Mouse (Mus musculus) gastrocnemius, postnatal 14 days (tissue): ENCODE results near the gene Ptrh1. TPM values are rescaled to one million over a fixed set of nuclear protein-coding genes. Genes with fewer than 3 reads are reported as not detected.
A peak's percentile ranks its signal among the peaks of the same experiment; 100 is the strongest.

ENCODE experiments used
- DNase-seq: peaks from one replicate; pipeline ENCODE4 v3.0.0; 2021; ENCODE audit warnings: mixed read lengths
- intact Hi-C: fragments of 180-260 bp; cut with DNase I; formaldehyde crosslinking; loops from one replicate; pipeline ENCODE4 v1.15.1; 2025; ENCODE audit warnings: low total_unique reads
- total RNA-seq, 2 experiments: library from RNA; stranded (reverse); gene quantifications; 2 replicates each; pipeline ENCODE4 v1.2.3; 2021

Gene Ptrh1
- total RNA-seq, 2 experiments from 2014 or later = 2.4 to 3.0 TPM

GRCm38 (mm10) chr2:32787176-32787575, 11.6 kb downstream of the Ptrh1 start:
- no peak for DNase-seq
- intact Hi-C loops = no loop called here

DNA sequence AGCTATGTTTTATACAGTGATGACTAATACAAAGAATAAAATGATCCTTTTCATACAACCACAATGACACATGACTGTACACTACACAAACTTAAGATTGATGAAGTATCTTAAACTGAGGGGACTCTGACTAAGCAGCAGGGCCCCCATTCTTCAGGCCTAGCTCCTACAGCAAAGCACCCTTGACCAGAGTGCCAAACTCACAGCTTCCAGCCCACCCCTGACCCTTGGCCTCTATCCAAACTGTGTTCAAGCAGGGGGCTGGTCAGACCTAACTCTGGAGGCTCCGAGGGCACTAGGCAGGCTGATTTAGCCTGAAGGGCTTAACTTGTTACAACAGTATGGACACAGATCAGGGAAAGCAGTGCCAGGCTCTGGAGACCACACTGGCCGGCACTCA, 13.0 kb downstream of the Ptrh1 start:
- intact Hi-C loops = no loop called here
- DNase-seq = no peak

- peak; percentile 71 for DNase-seq
- intact Hi-C loops = loop anchor here (10.0 kb wide), 1 partner anchor 134 kb away; no protein-coding TSS in a partner anchor
These were observed 15.7 kb downstream of the Ptrh1 start for GRCm38 (mm10) chr2:32791297-32791696.

DNA sequence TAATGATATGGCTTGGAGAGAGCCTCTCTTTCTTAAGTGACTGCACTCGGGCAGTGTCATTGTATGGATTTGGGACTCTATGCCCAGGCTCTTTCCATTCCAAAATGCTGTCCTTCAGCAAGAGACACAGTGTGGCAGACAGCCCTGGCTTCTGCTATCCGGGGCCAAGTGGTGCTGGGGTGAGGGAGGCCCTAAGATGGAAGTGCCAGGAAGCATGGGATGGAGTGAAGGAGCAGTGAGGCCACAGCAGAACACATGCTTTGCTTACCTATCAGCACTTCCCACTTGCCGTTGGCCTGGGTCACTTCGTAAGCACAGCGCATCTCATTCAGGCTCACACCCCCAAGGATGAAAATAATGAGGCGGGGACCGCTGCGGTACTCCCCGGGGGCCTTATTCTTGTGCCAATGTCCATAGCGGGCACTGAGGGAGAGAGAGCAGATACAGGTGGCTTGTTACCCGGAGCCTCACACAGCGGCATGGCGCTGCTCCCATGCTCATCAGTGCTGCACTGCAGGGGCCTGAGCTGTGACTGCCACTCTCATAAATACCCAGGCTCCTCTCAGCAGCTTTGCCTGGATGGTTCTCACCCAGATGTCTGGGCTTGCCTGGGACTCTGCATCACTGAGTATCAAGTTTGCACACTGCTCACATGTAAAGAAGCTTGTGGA, 20.3 kb downstream of the Ptrh1 start:
- intact Hi-C loops = loop anchor here (10.0 kb wide), 1 partner anchor 129 kb away; no protein-coding TSS in a partner anchor
- DNase-seq = no peak

GRCm38 (mm10) chr2:32798251-32798962, 22.8 kb downstream of the Ptrh1 start:
- no peak for DNase-seq
- intact Hi-C loops = loop anchor here (10.0 kb wide), 1 partner anchor 126 kb away; no protein-coding TSS in a partner anchor

- intact Hi-C loops = no loop called here
These were observed 33.4 kb downstream of the Ptrh1 start for GRCm38 (mm10) chr2:32808816-32809566.

GRCm38 (mm10) chr2:32811959-32812358, 36.4 kb downstream of the Ptrh1 start:
- DNase-seq = no peak
- intact Hi-C loops = no loop called here

More at GRCm38 (mm10) chr2:32808816-32809566, 33.4 kb downstream of the Ptrh1 start:
- DNase-seq = no peak

- DNase-seq = no peak
- intact Hi-C loops = no loop called here
These were observed 40.9 kb downstream of the Ptrh1 start for GRCm38 (mm10) chr2:32816497-32816896.

DNA sequence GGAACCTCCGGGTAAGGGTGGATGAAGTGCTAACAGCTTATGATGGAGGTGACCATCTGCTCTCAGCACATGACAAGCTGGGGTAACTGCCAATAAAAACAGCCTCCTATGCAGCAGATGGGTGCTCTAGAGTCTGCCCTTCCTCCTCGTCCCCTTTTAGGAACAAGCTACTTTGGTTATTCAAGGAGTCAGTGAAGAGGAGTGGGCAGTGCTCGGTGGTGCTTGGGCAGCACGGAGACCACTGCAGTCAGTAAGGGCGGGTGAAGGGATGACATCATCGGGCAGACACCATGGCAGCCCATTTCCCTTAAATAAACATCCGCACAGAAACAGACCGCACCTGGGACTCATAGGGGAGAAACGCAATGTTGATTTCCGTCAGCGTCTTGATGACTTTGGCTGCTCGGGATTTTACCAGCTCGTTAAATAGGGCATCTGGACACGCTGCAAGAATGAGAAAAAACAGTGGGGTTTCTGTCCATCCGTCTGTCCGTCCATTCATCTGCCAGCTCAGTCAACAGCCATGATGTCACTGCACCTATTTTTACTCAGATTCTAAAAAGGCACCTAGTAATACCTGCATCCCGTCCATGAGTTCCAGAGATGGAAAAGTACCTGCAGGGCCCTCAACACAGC, 41.5 kb downstream of the Ptrh1 start:
- DNase-seq = no peak

GRCm38 (mm10) chr2:32817589-32817988, 42.0 kb downstream of the Ptrh1 start:
- intact Hi-C loops = no loop called here
- no peak for DNase-seq

More for the DNA sequence above, 41.5 kb downstream of the Ptrh1 start:
- intact Hi-C loops = no loop called here

DNA sequence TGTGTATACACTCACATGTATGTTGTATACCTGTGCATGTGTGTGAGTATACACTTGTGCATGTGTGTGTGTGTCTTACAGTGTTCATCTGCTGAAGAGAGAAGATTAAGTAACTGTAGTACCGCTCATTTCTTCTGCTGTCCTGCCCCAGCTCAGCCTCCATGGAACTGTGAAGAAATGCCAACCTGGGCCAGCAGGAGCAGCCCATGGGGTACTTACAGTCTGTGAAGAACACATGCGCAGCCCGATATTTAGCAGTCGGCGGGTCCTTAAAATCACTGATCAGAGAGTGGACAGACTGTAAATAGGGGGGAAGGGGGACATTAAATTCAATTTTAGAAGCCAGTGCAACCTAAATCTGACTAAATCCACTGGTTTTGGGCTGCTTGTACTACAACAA, 42.6 kb downstream of the Ptrh1 start:
- DNase-seq = no peak
- intact Hi-C loops = no loop called here

DNA sequence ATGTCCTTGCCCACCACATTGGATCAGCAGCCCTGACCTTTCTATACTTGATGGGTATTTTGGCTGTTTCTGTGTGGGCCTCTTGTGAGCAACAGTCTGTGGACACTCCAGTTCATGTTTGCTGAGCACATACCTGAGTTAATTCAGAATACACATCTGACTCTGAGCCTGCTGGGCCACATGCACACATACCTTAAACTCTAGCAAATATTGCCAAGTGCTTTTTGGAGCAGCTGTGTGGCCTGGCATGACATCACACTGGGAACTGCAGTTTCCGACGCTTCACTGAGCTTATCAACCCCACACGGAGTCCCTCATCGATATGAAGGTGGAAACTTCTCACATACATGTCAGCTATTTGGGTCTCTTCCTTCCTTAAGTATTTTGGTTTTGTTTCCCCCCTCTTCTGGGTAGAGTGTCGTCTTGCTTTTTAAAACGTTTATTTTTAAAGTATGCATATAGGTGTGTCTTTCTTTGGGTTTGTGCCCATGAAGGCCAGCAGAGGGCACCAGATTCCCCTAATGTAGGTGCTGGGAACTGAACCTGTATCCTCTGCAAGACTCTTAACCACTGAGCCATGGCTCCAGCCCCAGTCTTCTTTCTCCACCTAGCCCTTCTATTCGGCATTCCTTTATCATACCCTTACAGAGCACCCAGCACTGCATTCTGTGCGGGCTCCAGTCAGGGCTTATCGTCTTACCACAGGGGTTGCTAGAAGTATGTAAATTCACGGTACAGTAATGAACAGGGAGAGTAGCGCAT, 45.6 kb downstream of the Ptrh1 start:
- intact Hi-C loops = loop anchor here (5.0 kb wide), 1 partner anchor 36 kb away; no protein-coding TSS in a partner anchor
- DNase-seq = no peak

- no peak for DNase-seq
- intact Hi-C loops = loop anchor here (5.0 kb wide), 1 partner anchor 35 kb away; no protein-coding TSS in a partner anchor
These were observed 47.1 kb downstream of the Ptrh1 start for GRCm38 (mm10) chr2:32822643-32823042.

DNA sequence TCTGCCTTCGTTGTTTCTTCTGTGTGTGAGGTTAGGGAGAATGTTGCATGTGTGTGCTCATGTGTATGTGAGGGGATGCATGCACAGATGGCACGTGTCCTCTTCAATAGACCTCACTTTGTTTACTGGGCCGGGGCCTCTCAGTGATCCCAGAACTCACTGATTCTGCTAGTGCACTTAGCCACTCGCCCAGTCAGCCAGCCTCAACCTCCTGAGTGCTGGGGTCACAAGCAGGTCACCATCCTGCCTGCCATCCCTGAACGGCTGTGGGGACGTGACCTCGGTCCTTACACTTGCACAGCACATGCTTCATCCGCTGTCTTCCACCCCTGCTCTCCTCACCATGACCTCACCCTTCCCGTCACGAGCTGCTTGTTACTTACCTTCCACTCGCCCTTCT, 47.6 kb downstream of the Ptrh1 start:
- intact Hi-C loops = loop anchor here (5.0 kb wide), 1 partner anchor 34 kb away; no protein-coding TSS in a partner anchor
- no peak for DNase-seq

DNA sequence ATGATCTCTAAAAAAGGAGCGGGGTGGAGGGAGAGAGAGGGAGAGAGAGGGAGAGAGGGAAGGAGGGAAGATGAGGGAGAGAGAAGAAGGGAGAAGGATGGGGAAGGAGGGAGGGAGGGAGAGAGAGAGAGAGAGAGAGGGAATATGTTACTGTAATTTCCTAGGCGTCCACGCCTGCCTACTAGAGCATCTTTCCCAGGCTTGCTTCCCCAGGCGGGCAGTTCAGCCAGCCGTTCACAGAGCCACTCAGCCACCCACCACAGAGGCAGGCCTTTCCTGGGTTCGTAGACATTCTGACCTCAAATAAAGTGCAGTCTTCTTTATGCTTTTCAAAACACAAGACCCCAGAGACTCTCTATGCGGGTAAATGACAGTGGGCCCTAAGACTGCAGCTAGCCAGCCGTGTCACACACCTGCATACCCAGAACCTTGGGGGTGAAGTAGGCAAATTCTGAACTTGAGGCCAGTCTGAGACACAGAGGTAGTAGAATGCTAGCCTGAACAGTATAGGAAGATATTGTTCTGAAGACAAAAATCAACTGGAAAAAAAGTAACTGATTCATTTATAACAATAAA, 48.1 kb downstream of the Ptrh1 start:
- DNase-seq = no peak
- intact Hi-C loops = loop anchor here (5.0 kb wide), 1 partner anchor 34 kb away; no protein-coding TSS in a partner anchor

DNA sequence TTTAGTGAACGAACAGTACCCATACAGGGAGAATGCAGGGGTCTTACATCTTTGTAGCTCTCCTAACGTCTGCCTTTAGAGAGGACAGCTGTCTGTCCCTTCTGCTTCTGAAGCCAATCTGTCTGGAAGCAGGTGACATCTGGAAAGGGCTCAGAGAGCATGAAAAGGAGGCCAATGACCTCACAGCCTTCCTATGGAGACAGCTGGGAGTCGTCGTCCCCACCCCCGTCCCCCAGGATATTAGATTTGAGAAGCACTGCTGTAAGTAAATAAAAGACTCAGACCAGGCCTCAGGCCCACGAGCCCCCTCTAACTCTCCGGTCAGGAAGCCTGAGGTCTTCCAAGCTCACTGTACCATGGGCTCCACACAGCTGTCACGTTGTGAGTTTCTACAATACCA, 48.6 kb downstream of the Ptrh1 start:
- intact Hi-C loops = loop anchor here (5.0 kb wide), 1 partner anchor 33 kb away; no protein-coding TSS in a partner anchor
- no peak for DNase-seq

DNA sequence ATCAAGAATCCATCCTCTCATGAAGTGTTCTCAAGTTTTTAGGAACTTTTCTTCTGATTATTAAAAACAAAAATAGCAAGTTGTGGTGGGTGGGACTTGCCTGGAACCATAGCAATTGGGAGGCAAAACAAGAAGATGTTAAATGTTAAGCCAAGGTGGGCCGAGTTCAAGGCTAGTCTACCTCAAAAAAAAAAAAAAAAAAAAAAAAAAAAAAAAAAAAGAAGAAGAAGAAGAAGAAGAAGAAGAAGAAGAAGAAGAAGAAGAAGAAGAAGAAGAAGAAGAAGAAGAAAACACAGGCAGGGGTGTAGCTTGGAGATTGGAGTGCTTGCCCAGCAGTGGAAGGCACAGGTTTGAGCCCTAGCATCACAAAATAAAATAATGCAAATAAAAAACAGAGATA, 49.2 kb downstream of the Ptrh1 start:
- DNase-seq = no peak
- intact Hi-C loops = loop anchor here (5.0 kb wide), 1 partner anchor 33 kb away; no protein-coding TSS in a partner anchor

- intact Hi-C loops = no loop called here
- no peak for DNase-seq
These were observed 50.2 kb downstream of the Ptrh1 start for GRCm38 (mm10) chr2:32825796-32826195.
